Mouse (Mus musculus): ENCODE results near the gene Wdr25. TPM values are rescaled to one million over a fixed set of nuclear protein-coding genes. Genes with fewer than 3 reads are reported as not detected.
A peak's percentile ranks its signal among the peaks of the same experiment; 100 is the strongest.

The Wdr25 gene
- polyA plus RNA-seq, 1 experiment from 2014 or later: 2.6 TPM

DNA sequence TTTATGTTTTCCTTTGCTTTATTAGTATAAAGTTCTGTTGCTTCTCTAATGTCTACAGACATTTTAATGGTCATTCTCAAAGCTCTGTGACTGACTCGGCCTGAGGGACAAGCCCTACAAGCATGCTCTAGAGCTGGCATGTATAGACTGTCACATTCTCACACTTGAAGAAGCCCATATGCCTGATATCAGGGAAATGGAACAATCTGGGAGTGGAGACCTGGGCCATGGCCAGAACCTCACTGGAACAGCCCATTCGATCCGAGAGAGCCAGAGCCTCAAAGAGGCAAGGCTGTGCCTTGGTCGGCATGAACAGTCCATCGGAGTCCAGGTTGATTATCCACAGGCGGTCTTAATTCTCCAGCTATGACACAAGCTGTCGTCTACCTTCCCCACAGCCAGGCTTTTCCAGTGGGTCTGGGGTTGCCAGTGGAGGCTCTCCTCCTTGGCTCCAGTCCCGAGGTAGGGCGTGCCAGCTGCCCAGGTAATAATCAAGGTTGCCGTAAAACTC, 128.8 kb downstream of the Wdr25 start:
- Histone ChIP-seq H3K4me2 (ENCODE audit: low read depth, low read length) (no peak overlapping the region), H3K36me3 (ENCODE audit: control insufficient read depth, insufficient read depth, low read length) (0 out of 2 replicates have a peak, but pooled peaks cover 10% of the 10 kb centered on the region), H3K4me3 (ENCODE audit: low read depth, low read length) (no peak overlapping the region), H3K4me1 (ENCODE audit: control insufficient read depth, insufficient read depth, low read length) (no peaks in the 10 kb centered on the region), H3K27me3 (replicated peaks; ENCODE audit: control insufficient read depth, insufficient read depth, low read length) (no peaks in the 10 kb centered on the region), H3K27ac (replicated peaks; ENCODE audit: low read depth, low read length) (no peak overlapping the region), H3K9ac (ENCODE audit: low read depth, low read length) (no peak overlapping the region), H3K9me3 (ENCODE audit: control insufficient read depth, low read length) (no peaks in the 10 kb centered on the region)
- DNase-seq (ENCODE audit: low spot score) (no peak), ATAC-seq (ENCODE audit: low read depth) (no peak)
- WGBS: 80% methylated on average over 9 of the region's 10 CpGs

DNA sequence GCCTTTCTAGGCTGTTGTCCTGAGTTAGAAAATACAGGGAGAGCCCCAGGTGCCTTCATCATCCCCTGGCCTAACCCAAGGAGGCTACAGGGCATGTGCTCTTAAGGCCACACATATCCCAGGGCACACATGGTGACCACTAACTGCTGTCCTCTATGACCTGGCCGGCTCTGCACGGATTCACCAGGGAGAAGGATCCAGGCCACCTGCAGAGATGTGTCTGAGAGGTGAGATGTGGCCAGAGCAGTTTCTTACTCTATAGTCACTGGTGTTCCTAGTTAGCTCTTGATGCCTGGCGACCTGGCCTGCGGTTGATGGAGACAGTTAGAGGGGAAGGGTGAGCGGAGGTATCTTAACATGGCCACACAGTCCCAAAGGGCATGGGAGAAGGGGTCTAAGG, 129.5 kb downstream of the Wdr25 start:
- ATAC-seq (ENCODE audit: low read depth): no peak
- H3K27me3 ChIP-seq (replicated peaks; ENCODE audit: control insufficient read depth, insufficient read depth, low read length): no peaks in the 10 kb centered on the region
- H3K4me3 ChIP-seq (ENCODE audit: low read depth, low read length): no peak overlapping the region
- no peaks in the 10 kb centered on the region for H3K9me3 ChIP-seq (ENCODE audit: control insufficient read depth, low read length)
- no peak overlapping the region for H3K27ac ChIP-seq (replicated peaks; ENCODE audit: low read depth, low read length)
- H3K4me2 ChIP-seq (ENCODE audit: low read depth, low read length): no peak overlapping the region
- H3K9ac ChIP-seq (ENCODE audit: low read depth, low read length): no peak overlapping the region
- 84% methylated on average over 5 of the region's 5 CpGs for WGBS
- 0 out of 2 replicates have a peak, but pooled peaks cover 10% of the 10 kb centered on the region for H3K36me3 ChIP-seq (ENCODE audit: control insufficient read depth, insufficient read depth, low read length)
- H3K4me1 ChIP-seq (ENCODE audit: control insufficient read depth, insufficient read depth, low read length): no peaks in the 10 kb centered on the region
- no peak for DNase-seq (ENCODE audit: low spot score)

DNA sequence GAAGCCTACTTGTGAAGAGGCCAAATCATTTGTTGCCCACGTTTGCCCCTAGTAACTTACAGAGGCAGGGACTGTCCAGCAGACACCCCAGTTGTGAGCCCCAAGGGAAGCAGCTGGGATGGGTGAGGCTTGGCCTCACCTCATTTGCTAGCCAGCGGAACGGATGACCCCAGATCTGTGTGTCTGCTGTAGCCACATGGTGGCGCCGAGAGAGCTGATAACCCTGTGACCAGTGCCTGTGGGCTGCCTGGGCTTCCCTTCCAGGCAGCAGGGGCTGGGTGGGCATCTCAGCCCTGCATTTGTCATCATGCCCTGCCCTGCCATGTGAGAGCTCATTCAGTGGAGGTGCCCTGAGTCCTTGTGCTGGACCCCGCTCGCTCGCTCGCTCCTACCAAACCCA, 130.3 kb downstream of the Wdr25 start:
- DNase-seq (ENCODE audit: low spot score): no peak

DNA sequence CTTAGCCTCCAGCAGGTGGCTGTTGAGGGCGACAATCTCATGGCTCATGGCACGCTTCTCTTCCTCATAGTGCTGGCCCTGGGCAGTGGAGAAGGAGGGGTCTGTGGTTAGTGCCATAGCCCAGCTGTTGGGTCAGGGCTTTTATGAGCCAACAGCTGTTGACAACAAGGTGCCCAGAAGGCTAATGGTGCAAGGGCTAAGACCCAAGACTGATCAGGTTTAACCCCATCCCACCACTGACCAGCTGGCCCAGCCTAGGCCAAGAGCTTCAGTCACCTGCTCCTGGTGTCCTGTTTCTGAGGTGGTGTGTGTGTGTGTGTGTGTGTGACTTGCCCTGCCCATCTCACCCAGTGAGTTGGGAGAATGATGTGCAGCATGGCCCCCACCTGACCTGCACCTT, 143.6 kb downstream of the Wdr25 start:
- 76% methylated on average over 2 of the region's 2 CpGs for WGBS
- Histone ChIP-seq H3K4me3 (ENCODE audit: low read depth, low read length) (no peak overlapping the region), H3K9ac (ENCODE audit: low read depth, low read length) (no peak overlapping the region), H3K4me2 (ENCODE audit: low read depth, low read length) (no peak overlapping the region), H3K4me1 (ENCODE audit: control insufficient read depth, insufficient read depth, low read length) (0 out of 2 replicates have a peak, but pooled peaks cover 3% of the 10 kb centered on the region), H3K27me3 (replicated peaks; ENCODE audit: control insufficient read depth, insufficient read depth, low read length) (peaks cover 26% of the 10 kb centered on the region), H3K36me3 (ENCODE audit: control insufficient read depth, insufficient read depth, low read length) (0 out of 2 replicates have a peak, but pooled peaks cover 7% of the 10 kb centered on the region), H3K9me3 (ENCODE audit: control insufficient read depth, low read length) (no peaks in the 10 kb centered on the region), H3K27ac (replicated peaks; ENCODE audit: low read depth, low read length) (no peak overlapping the region)
- no peak for ATAC-seq (ENCODE audit: low read depth)
- no peak for DNase-seq (ENCODE audit: low spot score)

More for the DNA sequence above, 130.3 kb downstream of the Wdr25 start:
- H3K36me3 ChIP-seq (ENCODE audit: control insufficient read depth, insufficient read depth, low read length): 0 out of 2 replicates have a peak, but pooled peaks cover 10% of the 10 kb centered on the region
- no peaks in the 10 kb centered on the region for H3K4me1 ChIP-seq (ENCODE audit: control insufficient read depth, insufficient read depth, low read length)
- no peak overlapping the region for H3K27ac ChIP-seq (replicated peaks; ENCODE audit: low read depth, low read length)
- H3K4me3 ChIP-seq (ENCODE audit: low read depth, low read length): no peak overlapping the region
- no peak overlapping the region for H3K4me2 ChIP-seq (ENCODE audit: low read depth, low read length)
- ATAC-seq (ENCODE audit: low read depth): no peak
- 60% methylated on average over 9 of the region's 9 CpGs for WGBS
- H3K9me3 ChIP-seq (ENCODE audit: control insufficient read depth, low read length): no peaks in the 10 kb centered on the region
- H3K27me3 ChIP-seq (replicated peaks; ENCODE audit: control insufficient read depth, insufficient read depth, low read length): no peaks in the 10 kb centered on the region
- H3K9ac ChIP-seq (ENCODE audit: low read depth, low read length): no peak overlapping the region

DNA sequence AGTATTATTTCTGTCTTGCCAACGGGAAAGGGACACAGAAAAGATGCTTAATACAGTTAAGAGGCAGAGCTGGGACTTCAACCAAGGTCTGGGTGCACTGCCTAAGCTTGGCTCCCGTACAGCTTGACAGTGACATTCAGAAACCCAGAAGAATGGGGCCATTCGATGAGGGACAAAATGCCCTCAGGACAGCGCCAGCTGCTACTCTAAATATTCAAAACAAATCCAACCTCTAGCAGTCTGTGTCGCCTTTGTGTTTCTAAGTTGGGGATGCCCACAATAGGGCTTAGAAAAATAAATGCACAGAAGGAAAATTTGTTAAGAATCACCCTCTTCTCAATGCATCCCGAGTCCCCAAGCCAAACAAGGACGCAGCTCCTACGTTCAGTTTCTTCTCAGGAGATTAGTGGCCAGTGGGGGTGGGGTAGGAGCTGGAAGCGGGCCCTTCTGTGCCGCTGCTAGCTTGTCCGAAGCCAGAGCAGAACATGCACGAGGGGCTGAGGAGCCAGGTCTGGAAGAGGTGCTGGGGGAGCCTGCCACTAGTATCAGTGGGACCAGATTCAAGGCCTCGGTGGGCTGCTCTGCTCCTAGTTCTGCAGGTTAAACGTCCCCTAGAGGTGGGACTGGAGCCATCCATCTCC, 144.9 kb downstream of the Wdr25 start:
- WGBS: 33% methylated on average over 14 of the region's 14 CpGs
- 0 out of 2 replicates have a peak, but pooled peaks cover 7% of the 10 kb centered on the region for H3K36me3 ChIP-seq (ENCODE audit: control insufficient read depth, insufficient read depth, low read length)
- H3K4me1 ChIP-seq (ENCODE audit: control insufficient read depth, insufficient read depth, low read length): 0 out of 2 replicates have a peak, but pooled peaks cover 1% of the 10 kb centered on the region
- no peak overlapping the region for H3K4me3 ChIP-seq (ENCODE audit: low read depth, low read length)
- no peak overlapping the region for H3K27ac ChIP-seq (replicated peaks; ENCODE audit: low read depth, low read length)
- DNase-seq (ENCODE audit: low spot score) (no peak), ATAC-seq (ENCODE audit: low read depth) (no peak)
- no peaks in the 10 kb centered on the region for H3K9me3 ChIP-seq (ENCODE audit: control insufficient read depth, low read length)
- H3K9ac ChIP-seq (ENCODE audit: low read depth, low read length): no peak overlapping the region
- peaks cover 15% of the 10 kb centered on the region for H3K27me3 ChIP-seq (replicated peaks; ENCODE audit: control insufficient read depth, insufficient read depth, low read length)
- H3K4me2 ChIP-seq (ENCODE audit: low read depth, low read length): no peak overlapping the region

DNA sequence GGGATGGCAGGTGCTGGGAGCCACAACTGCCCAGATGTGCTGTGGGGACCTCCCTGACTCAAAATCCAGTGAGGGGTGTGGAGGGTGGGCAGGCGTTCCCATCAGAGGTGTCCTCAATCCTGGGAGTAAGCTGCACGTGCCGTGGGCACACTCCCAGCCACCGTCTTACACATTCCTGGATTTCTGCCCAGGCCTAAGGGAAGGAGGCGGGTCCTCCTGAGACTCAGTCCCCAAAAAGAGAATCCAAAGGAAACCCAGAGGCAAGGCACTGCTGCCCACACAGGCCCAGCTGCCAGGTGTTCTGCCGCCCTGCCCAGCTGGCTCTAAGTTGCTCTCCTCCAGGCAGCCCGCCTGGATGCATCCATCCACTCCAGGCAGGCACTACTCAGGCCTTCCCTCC, 145.9 kb downstream of the Wdr25 start:
- no peak overlapping the region for H3K9ac ChIP-seq (ENCODE audit: low read depth, low read length)
- H3K4me2 ChIP-seq (ENCODE audit: low read depth, low read length): no peak overlapping the region
- no peak overlapping the region for H3K4me3 ChIP-seq (ENCODE audit: low read depth, low read length)
- peaks cover 5% of the 10 kb centered on the region for H3K27me3 ChIP-seq (replicated peaks; ENCODE audit: control insufficient read depth, insufficient read depth, low read length)
- H3K27ac ChIP-seq (replicated peaks; ENCODE audit: low read depth, low read length): no peak overlapping the region
- 42% methylated on average over 7 of the region's 7 CpGs for WGBS
- ATAC-seq (ENCODE audit: low read depth): no peak
- no peaks in the 10 kb centered on the region for H3K36me3 ChIP-seq (ENCODE audit: control insufficient read depth, insufficient read depth, low read length)
- no peaks in the 10 kb centered on the region for H3K4me1 ChIP-seq (ENCODE audit: control insufficient read depth, insufficient read depth, low read length)
- peak; percentile 28 for DNase-seq (ENCODE audit: low spot score)
- no peaks in the 10 kb centered on the region for H3K9me3 ChIP-seq (ENCODE audit: control insufficient read depth, low read length)

DNA sequence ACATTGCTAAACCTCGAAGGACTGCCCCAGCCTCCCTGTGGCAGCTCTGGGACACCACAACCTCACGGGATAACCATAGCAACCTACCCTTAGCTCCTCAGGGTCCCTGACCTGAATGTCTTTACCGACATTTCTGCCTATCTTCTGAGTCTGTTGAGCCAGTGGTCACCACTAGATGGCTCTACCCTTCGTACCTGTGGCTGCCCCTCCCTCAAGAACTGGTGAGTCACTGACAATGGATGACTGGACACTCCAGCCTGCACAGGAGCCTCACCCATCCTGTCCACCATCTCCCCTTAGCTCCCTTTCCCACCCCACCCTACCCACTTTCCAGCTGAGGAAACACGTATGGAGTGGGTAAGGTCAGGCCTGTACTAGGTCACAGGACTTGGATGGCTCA, 151.1 kb downstream of the Wdr25 start:
- WGBS: 23% methylated on average over 5 of the region's 5 CpGs
- Histone ChIP-seq H3K27ac (replicated peaks; ENCODE audit: low read depth, low read length) (no peak overlapping the region), H3K9me3 (ENCODE audit: control insufficient read depth, low read length) (no peaks in the 10 kb centered on the region), H3K4me1 (ENCODE audit: control insufficient read depth, insufficient read depth, low read length) (no peaks in the 10 kb centered on the region), H3K36me3 (ENCODE audit: control insufficient read depth, insufficient read depth, low read length) (no peaks in the 10 kb centered on the region), H3K9ac (ENCODE audit: low read depth, low read length) (no peak overlapping the region), H3K27me3 (replicated peaks; ENCODE audit: control insufficient read depth, insufficient read depth, low read length) (no peaks in the 10 kb centered on the region; the same call in 1 of the 2 replicates), H3K4me3 (ENCODE audit: low read depth, low read length) (no peak overlapping the region), H3K4me2 (ENCODE audit: low read depth, low read length) (no peak overlapping the region)
- no peak for DNase-seq (ENCODE audit: low spot score)
- peak; percentile 24; the same call in 1 of the 2 replicates for ATAC-seq (ENCODE audit: low read depth)

DNA sequence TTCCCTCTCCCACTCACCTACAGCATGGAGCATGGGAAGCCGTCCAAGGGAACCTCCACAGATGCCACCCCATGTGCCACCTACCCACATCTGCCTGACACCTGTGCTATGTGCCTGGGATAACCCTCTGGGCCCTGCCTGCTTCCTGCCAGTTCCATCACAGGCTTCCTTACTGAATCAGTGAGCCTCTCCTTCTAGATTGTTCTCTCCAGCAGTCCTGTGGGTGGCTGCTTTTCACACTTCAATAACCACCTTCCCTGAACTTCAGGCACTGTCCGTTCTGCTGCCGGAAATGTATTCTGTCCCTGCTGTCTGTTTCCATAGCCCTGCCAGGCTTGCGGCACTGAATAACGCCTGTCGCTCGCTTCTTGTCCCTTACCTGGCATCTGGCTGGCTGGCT, 152.2 kb downstream of the Wdr25 start:
- Histone ChIP-seq H3K9ac (ENCODE audit: low read depth, low read length) (no peak overlapping the region), H3K4me3 (ENCODE audit: low read depth, low read length) (no peak overlapping the region), H3K36me3 (ENCODE audit: control insufficient read depth, insufficient read depth, low read length) (no peaks in the 10 kb centered on the region), H3K4me2 (ENCODE audit: low read depth, low read length) (no peak overlapping the region), H3K9me3 (ENCODE audit: control insufficient read depth, low read length) (no peaks in the 10 kb centered on the region), H3K27me3 (replicated peaks; ENCODE audit: control insufficient read depth, insufficient read depth, low read length) (peaks cover 9% of the 10 kb centered on the region), H3K27ac (replicated peaks; ENCODE audit: low read depth, low read length) (no peak overlapping the region), H3K4me1 (ENCODE audit: control insufficient read depth, insufficient read depth, low read length) (no peaks in the 10 kb centered on the region)
- ATAC-seq (ENCODE audit: low read depth) (no peak), DNase-seq (ENCODE audit: low spot score) (no peak)
- WGBS: 81% methylated on average over 7 of the region's 7 CpGs

DNA sequence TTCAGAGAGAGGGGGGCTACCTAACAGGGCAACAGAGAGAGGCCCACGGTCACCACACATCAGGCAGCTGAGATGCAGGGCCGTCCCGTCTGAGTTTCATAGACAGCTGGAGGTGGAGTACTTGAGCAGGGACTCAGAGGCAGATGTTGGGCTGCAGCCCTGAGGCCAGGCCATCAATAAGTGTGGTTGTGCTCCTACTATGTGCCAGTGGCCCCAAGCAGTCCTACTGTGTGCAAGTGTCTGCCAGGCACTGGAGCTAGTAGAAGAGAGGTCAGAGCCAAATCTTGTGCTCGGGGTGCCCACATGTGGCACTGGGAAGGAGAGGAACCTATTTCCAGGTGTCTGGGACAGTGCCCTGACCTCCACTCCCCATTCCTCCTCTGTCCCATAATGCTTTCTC, 156.5 kb downstream of the Wdr25 start:
- DNase-seq (ENCODE audit: low spot score): no peak
- Histone ChIP-seq H3K4me3 (ENCODE audit: low read depth, low read length) (no peak overlapping the region), H3K4me2 (ENCODE audit: low read depth, low read length) (no peak overlapping the region), H3K4me1 (ENCODE audit: control insufficient read depth, insufficient read depth, low read length) (0 out of 2 replicates have a peak, but pooled peaks cover 4% of the 10 kb centered on the region), H3K9me3 (ENCODE audit: control insufficient read depth, low read length) (no peaks in the 10 kb centered on the region), H3K27ac (replicated peaks; ENCODE audit: low read depth, low read length) (no peak overlapping the region), H3K36me3 (ENCODE audit: control insufficient read depth, insufficient read depth, low read length) (no peaks in the 10 kb centered on the region), H3K27me3 (replicated peaks; ENCODE audit: control insufficient read depth, insufficient read depth, low read length) (peaks cover 52% of the 10 kb centered on the region), H3K9ac (ENCODE audit: low read depth, low read length) (no peak overlapping the region)
- no peak for ATAC-seq (ENCODE audit: low read depth)
- WGBS: 74% methylated on average over 4 of the region's 4 CpGs
